Mouse (Mus musculus) kidney, embryonic 16.5 days (tissue): ENCODE data around the gene Zfp82. TPM values are rescaled to one million over a fixed set of nuclear protein-coding genes. Genes with fewer than 3 reads are reported as not detected.

Source experiments
- ATAC-seq: fragments of 200-750 bp; cut with Nextera tagmentation; 2 replicates; pipeline ENCODE4 v1.8.0; 2017; ENCODE audit warnings: moderate TSS enrichment; ENCODE audit not compliant: low FRiP score, low TSS enrichment
- H3K27ac ChIP-seq: fragments of 300-500 bp; sonication (generic); 2 replicates; pipeline ENCODE4 v1.5.1; 2014; ENCODE audit warnings: low read length
- H3K27me3 ChIP-seq: fragments of 300-500 bp; sonication (generic); 2 replicates; pipeline ENCODE4 v1.6.1; 2014; ENCODE audit warnings: low read length, control low read depth, mixed read lengths; ENCODE audit not compliant: insufficient read depth
- H3K36me3 ChIP-seq: fragments of 300-500 bp; sonication (generic); 2 replicates; pipeline ENCODE4 v1.6.1; 2014; ENCODE audit warnings: low read length, control low read depth, mixed read lengths; ENCODE audit not compliant: insufficient read depth
- H3K4me1 ChIP-seq: fragments of 300-500 bp; sonication (generic); 2 replicates; pipeline ENCODE4 v1.6.1; 2014; ENCODE audit warnings: low read length, control low read depth, mixed read lengths; ENCODE audit not compliant: insufficient read depth
- H3K4me2 ChIP-seq: fragments of 300-500 bp; sonication (generic); replicated peaks from 2 replicates; pipeline ENCODE4 v1.6.1; 2014; ENCODE audit warnings: low read depth, low read length
- H3K4me3 ChIP-seq: fragments of 300-500 bp; sonication (generic); 2 replicates; pipeline ENCODE4 v1.5.1; 2014; ENCODE audit warnings: mild to moderate bottlenecking, low read length
- H3K9ac ChIP-seq: fragments of 300-500 bp; sonication (generic); replicated peaks from 2 replicates; pipeline ENCODE4 v1.6.1; 2014; ENCODE audit warnings: low read length
- H3K9me3 ChIP-seq: fragments of 300-500 bp; sonication (generic); 2 replicates; pipeline ENCODE4 v1.6.1; 2016; ENCODE audit warnings: low read length, control low read depth
- WGBS: fragments of 180-500 bp; shearing (Covaris S2); extraction: QIAGEN DNeasy Blood & Tissue Kit; methylation state at CpG from one replicate; pipeline ENCODE4 v1.1.7; 2014; 5-methylcytosine and 5-hydroxymethylcytosine counted together
- polyA plus RNA-seq: library from polyadenylated mRNA; unstranded; fragments of >200 nt; fragmentation: Nextera tagmentation; extraction: Ambion mirVana; gene quantifications from 2 replicates; pipeline ENCODE4 v1.2.1, GENCODE M21; 2015

The Zfp82 gene
- polyA plus RNA-seq, 1 experiment from 2014 or later = 5.8 TPM

- peaks cover 14% of the 10 kb centered on the region; the same call in 1 of the 2 replicates for H3K36me3 ChIP-seq
- H3K4me1 ChIP-seq = 0 out of 2 replicates have a peak, but pooled peaks cover 3% of the 10 kb centered on the region
- no peak overlapping the region for H3K4me3 ChIP-seq
- no peak overlapping the region for H3K9ac ChIP-seq
- H3K4me2 ChIP-seq = no peak overlapping the region
- no peak overlapping the region for H3K27ac ChIP-seq
- no peaks in the 10 kb centered on the region for H3K27me3 ChIP-seq
- no peak for ATAC-seq
- 10% methylated on average over 3 of the region's 3 CpGs for WGBS
- H3K9me3 ChIP-seq = no peaks in the 10 kb centered on the region
Observed at GRCm38 (mm10) chr7:30053591-30053990, 19.1 kb downstream of the Zfp82 start.

- peak within 1 kb of the TSS; percentile 79 for H3K4me2 ChIP-seq
- no peaks in the 10 kb centered on the region for H3K27me3 ChIP-seq
- peak; percentile 99 for ATAC-seq
- under 1% methylated on average over 40 of the region's 40 CpGs for WGBS
- 0 out of 2 replicates have a peak, but pooled peaks cover 3% of the 10 kb centered on the region for H3K4me1 ChIP-seq
- H3K9ac ChIP-seq = peak within 1 kb of the TSS; percentile 76
- H3K27ac ChIP-seq = peak within 1 kb of the TSS; percentile 85
- no peaks in the 10 kb centered on the region for H3K9me3 ChIP-seq
- H3K4me3 ChIP-seq = peak within 1 kb of the TSS; percentile 74
- H3K36me3 ChIP-seq = peaks cover 6% of the 10 kb centered on the region; the same call in 1 of the 2 replicates
Observed at GRCm38 (mm10) chr7:30050882-30051548, 21.7 kb downstream of the Zfp82 start, which contains the start of gene Zfp14. Gene Zfp14, minus strand, starts transcription at chr7:30051380.

DNA sequence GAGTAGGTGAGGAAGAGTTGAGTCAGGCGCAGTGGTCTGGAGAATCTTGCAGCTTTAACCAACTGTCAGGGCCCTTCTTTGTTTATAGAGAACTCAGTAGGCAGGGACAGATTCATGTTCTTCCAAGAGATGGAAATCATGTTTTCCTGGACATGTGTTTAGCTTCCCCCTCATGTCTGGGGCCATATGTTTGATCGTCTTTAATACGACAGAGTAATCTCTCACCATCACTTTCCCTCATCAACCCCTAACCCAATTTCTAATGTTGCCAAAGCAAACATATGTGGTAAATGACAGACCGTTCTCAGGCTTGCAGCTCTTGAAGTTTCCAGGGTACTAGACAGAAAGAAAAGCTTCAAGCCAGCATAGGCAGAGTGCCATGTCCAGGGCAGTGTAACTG is 24.6 kb downstream of the Zfp82 start:
- no peaks in the 10 kb centered on the region for H3K9me3 ChIP-seq
- H3K27ac ChIP-seq = no peak overlapping the region
- 88% methylated on average over 4 of the region's 4 CpGs for WGBS
- ATAC-seq = no peak
- H3K4me2 ChIP-seq = no peak overlapping the region
- 0 out of 2 replicates have a peak, but pooled peaks cover 6% of the 10 kb centered on the region for H3K4me1 ChIP-seq
- no peak overlapping the region for H3K9ac ChIP-seq
- no peaks in the 10 kb centered on the region for H3K36me3 ChIP-seq
- no peaks in the 10 kb centered on the region for H3K27me3 ChIP-seq
- H3K4me3 ChIP-seq = no peak overlapping the region

DNA sequence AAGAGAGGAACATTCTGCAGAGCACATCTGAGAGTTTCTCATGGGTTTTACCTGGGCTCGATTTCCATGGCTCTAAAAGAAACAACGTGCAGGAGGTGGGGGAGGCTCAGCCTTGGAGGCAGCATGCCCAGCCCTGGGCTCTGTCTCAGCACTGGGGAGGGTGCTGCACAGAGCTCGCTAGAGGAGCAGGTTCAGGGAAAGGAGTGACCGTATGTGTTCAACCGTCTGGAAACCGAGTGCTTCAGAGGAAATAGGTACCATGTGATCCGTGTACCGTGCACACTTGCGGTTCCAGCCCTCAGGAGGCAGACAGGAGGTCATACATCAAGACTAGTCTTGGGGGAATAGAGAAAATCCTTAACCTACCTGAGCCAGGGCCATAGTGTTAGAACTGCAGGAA is 28.3 kb downstream of the Zfp82 start:
- no peaks in the 10 kb centered on the region for H3K9me3 ChIP-seq
- 0 out of 2 replicates have a peak, but pooled peaks cover 4% of the 10 kb centered on the region for H3K4me1 ChIP-seq
- peak; percentile 89; the same call in 1 of the 2 replicates for ATAC-seq
- 24% methylated on average over 9 of the region's 9 CpGs for WGBS
- H3K9ac ChIP-seq = no peak overlapping the region
- H3K4me2 ChIP-seq = no peak overlapping the region; the same call in 1 of the 2 replicates
- no peak overlapping the region for H3K4me3 ChIP-seq
- H3K27me3 ChIP-seq = no peaks in the 10 kb centered on the region
- no peak overlapping the region for H3K27ac ChIP-seq
- H3K36me3 ChIP-seq = peaks cover 2% of the 10 kb centered on the region; the same call in 1 of the 2 replicates

GRCm38 (mm10) chr7:30034331-30034730 is 38.4 kb downstream of the Zfp82 start:
- H3K9ac ChIP-seq = no peak overlapping the region
- no peak overlapping the region for H3K4me3 ChIP-seq
- no peaks in the 10 kb centered on the region for H3K4me1 ChIP-seq
- H3K27ac ChIP-seq = no peak overlapping the region
- no peaks in the 10 kb centered on the region for H3K9me3 ChIP-seq
- H3K36me3 ChIP-seq = peaks cover 14% of the 10 kb centered on the region
- no peaks in the 10 kb centered on the region for H3K27me3 ChIP-seq
- no peak overlapping the region for H3K4me2 ChIP-seq
- ATAC-seq = no peak
- 95% methylated on average over 12 of the region's 12 CpGs for WGBS

GRCm38 (mm10) chr7:30031379-30031778 is 41.3 kb downstream of the Zfp82 start:
- Histone ChIP-seq H3K4me2 (no peak overlapping the region), H3K27me3 (no peaks in the 10 kb centered on the region), H3K27ac (no peak overlapping the region), H3K9ac (no peak overlapping the region), H3K9me3 (no peaks in the 10 kb centered on the region), H3K4me3 (no peak overlapping the region), H3K4me1 (no peaks in the 10 kb centered on the region), H3K36me3 (0 out of 2 replicates have a peak, but pooled peaks cover 6% of the 10 kb centered on the region)
- WGBS = 86% methylated on average over 3 of the region's 3 CpGs
- no peak for ATAC-seq

GRCm38 (mm10) chr7:30030677-30031076 is 42.0 kb downstream of the Zfp82 start:
- WGBS = 23% methylated on average over 6 of the region's 6 CpGs
- Histone ChIP-seq H3K36me3 (0 out of 2 replicates have a peak, but pooled peaks cover 6% of the 10 kb centered on the region), H3K4me1 (no peaks in the 10 kb centered on the region), H3K4me2 (no peak overlapping the region), H3K9me3 (no peaks in the 10 kb centered on the region), H3K4me3 (no peak overlapping the region), H3K27ac (no peak overlapping the region), H3K27me3 (no peaks in the 10 kb centered on the region), H3K9ac (no peak overlapping the region)
- no peak for ATAC-seq

DNA sequence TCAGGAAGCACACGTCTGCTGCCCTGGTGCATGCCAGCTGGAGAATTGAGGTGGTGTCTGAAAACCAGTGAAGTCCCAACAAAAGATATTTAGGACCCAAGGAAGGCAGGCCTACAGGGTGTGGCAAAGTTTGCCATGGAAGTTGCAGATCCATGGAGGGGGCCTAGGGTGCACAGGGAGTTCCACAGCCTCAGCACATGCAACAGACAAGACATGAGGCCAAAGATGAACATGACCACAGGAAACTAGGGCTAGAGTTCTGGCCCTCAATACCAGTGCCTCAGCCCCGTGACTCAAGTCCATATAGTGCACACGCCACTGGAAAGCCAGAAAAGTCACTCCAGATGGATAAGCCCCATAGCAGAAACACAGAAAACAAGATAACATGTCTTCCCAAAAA is 44.1 kb downstream of the Zfp82 start:
- H3K4me1 ChIP-seq = no peaks in the 10 kb centered on the region
- no peak overlapping the region for H3K9ac ChIP-seq
- no peak overlapping the region for H3K27ac ChIP-seq
- 94% methylated on average over 3 of the region's 3 CpGs for WGBS
- no peaks in the 10 kb centered on the region for H3K27me3 ChIP-seq
- no peak overlapping the region for H3K4me2 ChIP-seq
- no peaks in the 10 kb centered on the region for H3K9me3 ChIP-seq
- H3K36me3 ChIP-seq = peaks cover 18% of the 10 kb centered on the region; the same call in 1 of the 2 replicates
- ATAC-seq = no peak
- no peak overlapping the region for H3K4me3 ChIP-seq

DNA sequence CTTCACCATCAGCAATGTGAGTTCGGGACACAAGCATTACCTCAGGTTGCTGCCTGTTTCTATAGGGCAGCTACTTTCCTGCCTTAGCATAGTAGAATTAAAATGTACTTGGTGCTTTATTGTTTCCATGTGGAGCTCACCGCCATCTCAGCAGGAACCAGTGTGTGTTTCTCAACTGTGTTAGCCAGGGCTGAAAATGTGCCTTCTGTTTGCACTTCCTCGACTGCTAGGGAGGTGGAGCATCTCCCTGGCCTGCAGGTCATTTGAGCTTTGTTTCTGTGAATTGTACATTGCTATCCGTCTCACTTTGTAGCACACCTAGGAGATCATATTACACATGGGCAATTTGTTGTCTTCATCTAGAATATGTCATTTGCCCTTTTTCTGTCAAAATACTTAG is 45.4 kb downstream of the Zfp82 start:
- H3K4me1 ChIP-seq = no peaks in the 10 kb centered on the region
- peaks cover 30% of the 10 kb centered on the region for H3K36me3 ChIP-seq
- H3K9me3 ChIP-seq = no peaks in the 10 kb centered on the region
- ATAC-seq = no peak
- no peak overlapping the region for H3K4me3 ChIP-seq
- H3K27me3 ChIP-seq = no peaks in the 10 kb centered on the region
- H3K4me2 ChIP-seq = no peak overlapping the region
- no peak overlapping the region for H3K9ac ChIP-seq
- no peak overlapping the region for H3K27ac ChIP-seq
- WGBS = 61% methylated on average over 4 of the region's 4 CpGs

DNA sequence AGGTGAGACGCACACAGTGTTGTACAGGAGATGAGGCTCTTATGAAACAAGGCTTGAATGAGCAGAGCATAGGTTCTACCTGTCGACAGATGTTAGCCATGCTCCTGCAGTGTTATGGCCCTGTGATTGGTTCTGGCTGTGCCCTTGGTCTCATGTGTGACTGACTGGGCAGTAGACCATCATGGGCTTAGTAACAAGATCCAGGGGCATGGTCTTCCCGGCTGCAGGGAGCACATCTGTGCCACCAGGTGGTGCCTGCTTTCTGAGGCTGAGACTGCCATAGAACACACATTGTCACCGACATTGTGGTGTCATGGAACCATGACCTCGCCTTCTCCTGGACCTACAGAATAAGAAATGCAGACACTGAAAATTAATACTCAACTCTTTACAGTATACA is 47.3 kb downstream of the Zfp82 start:
- Histone ChIP-seq H3K9ac (no peak overlapping the region), H3K36me3 (peaks cover 37% of the 10 kb centered on the region), H3K27ac (no peak overlapping the region), H3K4me1 (no peaks in the 10 kb centered on the region), H3K4me2 (no peak overlapping the region), H3K27me3 (no peaks in the 10 kb centered on the region), H3K4me3 (no peak overlapping the region), H3K9me3 (no peaks in the 10 kb centered on the region)
- no peak for ATAC-seq
- 75% methylated on average over 5 of the region's 5 CpGs for WGBS
